Mouse (Mus musculus) E14TG2a.4 (cell line): ENCODE measurements around the gene Zpbp2.

Experiments
- CTCF ChIP-seq: conservative IDR thresholded peaks from 2 replicates; pipeline ENCODE4 v1.5.1; 2014; ENCODE audit warnings: low read length
- POU5F1 ChIP-seq: IDR thresholded peaks from 2 replicates; pipeline ENCODE4 v1.6.1; 2014; ENCODE audit warnings: low read length, borderline replicate concordance

DNA sequence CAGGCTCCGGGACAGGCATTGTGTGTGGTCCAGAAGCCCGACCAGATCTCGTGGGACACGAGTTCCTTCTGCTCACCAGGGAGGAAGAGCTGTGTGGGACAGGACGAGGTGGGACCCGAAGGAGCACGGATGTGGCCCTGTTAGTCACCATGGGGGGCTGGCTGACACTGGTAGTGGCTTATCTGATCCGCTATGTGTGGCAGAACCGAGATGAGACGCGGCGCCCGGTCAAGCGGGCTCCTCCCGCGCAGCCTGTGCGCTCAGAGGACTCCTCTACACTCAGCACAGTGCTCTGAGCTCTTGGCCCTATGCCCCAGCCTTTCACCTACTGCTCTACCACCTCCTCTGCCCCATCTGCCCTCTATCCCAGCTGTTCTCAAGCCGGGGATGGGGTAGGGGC is 48.4 kb downstream of the Zpbp2 start:
- TF ChIP-seq CTCF (no peak), POU5F1 (no peak)
